Mouse (Mus musculus): ENCODE measurements at regions not wholly inside any gene's neighbourhood (a gene's known extent, or its start where the extent isn't known, plus 50 kb on each side); places are given as distances from the start of the nearest gene placed in this dataset.
"Not testable (repeated sequence)": the region's sequence is repeated elsewhere in the genome, so short reads cannot be mapped to it uniquely, and the experiment has no call there.

GRCm38 (mm10) chr1:35889731-35890499 is 178.3 kb upstream of the Hs6st1 start:
- Histone ChIP-seq H3K4me1 (no peaks in the 10 kb centered on the region; the same call in 1 of the 2 replicates), H3K36me3 (no peaks in the 10 kb centered on the region), H3K4me2 (no peak overlapping the region), H3K9ac (no peak overlapping the region), H3K27me3 (no peaks in the 10 kb centered on the region), H3K4me3 (no peak overlapping the region), H3K9me3 (no peaks in the 10 kb centered on the region), H3K27ac (no peak overlapping the region)
- ATAC-seq (ENCODE audit: borderline replicate concordance, extremely low read depth, low FRiP score, low TSS enrichment): no peak
- WGBS: 36% methylated on average over 19 of the region's 19 CpGs

GRCm38 (mm10) chr1:35890500-35890900 is 177.7 kb upstream of the Hs6st1 start:
- 69% methylated on average over 15 of the region's 15 CpGs for WGBS
- no peak overlapping the region for H3K9ac ChIP-seq
- no peaks in the 10 kb centered on the region for H3K27me3 ChIP-seq
- H3K4me2 ChIP-seq: no peak overlapping the region
- H3K36me3 ChIP-seq: no peaks in the 10 kb centered on the region
- no peak overlapping the region for H3K27ac ChIP-seq
- no peaks in the 10 kb centered on the region; the same call in 1 of the 2 replicates for H3K4me1 ChIP-seq
- H3K4me3 ChIP-seq: no peak overlapping the region
- H3K9me3 ChIP-seq: no peaks in the 10 kb centered on the region
- ATAC-seq (ENCODE audit: borderline replicate concordance, extremely low read depth, low FRiP score, low TSS enrichment): no peak

- H3K4me3 ChIP-seq: no peak overlapping the region
- H3K4me1 ChIP-seq: no peaks in the 10 kb centered on the region
- H3K9ac ChIP-seq: no peak overlapping the region
- H3K36me3 ChIP-seq: no peaks in the 10 kb centered on the region
- H3K4me2 ChIP-seq: no peak overlapping the region
- H3K9me3 ChIP-seq: no peaks in the 10 kb centered on the region
- H3K27me3 ChIP-seq: no peaks in the 10 kb centered on the region
- 45% methylated on average over 1 of the region's 1 CpGs for WGBS
- H3K27ac ChIP-seq: no peak overlapping the region
- no peak for ATAC-seq (ENCODE audit: borderline replicate concordance, extremely low read depth, low FRiP score, low TSS enrichment)
Observed at GRCm38 (mm10) chr1:35899536-35899935, 168.7 kb upstream of the Hs6st1 start.

GRCm38 (mm10) chr1:35904001-35904547 is 164.1 kb upstream of the Hs6st1 start:
- WGBS: 92% methylated on average over 9 of the region's 9 CpGs

GRCm38 (mm10) chr1:35913551-35913950 is 154.6 kb upstream of the Hs6st1 start:
- Histone ChIP-seq H3K4me2 (no peak overlapping the region), H3K27ac (no peak overlapping the region), H3K4me1 (no peaks in the 10 kb centered on the region), H3K9me3 (no peaks in the 10 kb centered on the region), H3K4me3 (no peak overlapping the region), H3K36me3 (no peaks in the 10 kb centered on the region), H3K9ac (no peak overlapping the region), H3K27me3 (no peaks in the 10 kb centered on the region)
- 82% methylated on average over 4 of the region's 4 CpGs for WGBS
- no peak for ATAC-seq (ENCODE audit: borderline replicate concordance, extremely low read depth, low FRiP score, low TSS enrichment)

More at GRCm38 (mm10) chr1:35904001-35904547, 164.1 kb upstream of the Hs6st1 start:
- Histone ChIP-seq H3K4me3 (no peak overlapping the region), H3K27me3 (no peaks in the 10 kb centered on the region), H3K9me3 (no peaks in the 10 kb centered on the region), H3K4me2 (no peak overlapping the region), H3K9ac (no peak overlapping the region), H3K27ac (no peak overlapping the region), H3K36me3 (no peaks in the 10 kb centered on the region), H3K4me1 (no peaks in the 10 kb centered on the region)
- no peak for ATAC-seq (ENCODE audit: borderline replicate concordance, extremely low read depth, low FRiP score, low TSS enrichment)

GRCm38 (mm10) chr1:35914175-35914574 is 154.0 kb upstream of the Hs6st1 start:
- ATAC-seq (ENCODE audit: borderline replicate concordance, extremely low read depth, low FRiP score, low TSS enrichment); H3K4me3 ChIP-seq; H3K4me1 ChIP-seq; H3K9me3 ChIP-seq; H3K4me2 ChIP-seq; H3K9ac ChIP-seq; H3K36me3 ChIP-seq; H3K27ac ChIP-seq; H3K27me3 ChIP-seq: not testable (repeated sequence)
- whole genome bisulfite sequencing: 86% methylated on average over 8 of the region's 8 CpGs

- ATAC-seq (ENCODE audit: borderline replicate concordance, extremely low read depth, low FRiP score, low TSS enrichment): no peak
- no peak overlapping the region for H3K27ac ChIP-seq
- H3K36me3 ChIP-seq: no peaks in the 10 kb centered on the region
- 75% methylated on average over 6 of the region's 6 CpGs for WGBS
- H3K27me3 ChIP-seq: no peaks in the 10 kb centered on the region
- H3K4me2 ChIP-seq: no peak overlapping the region
- H3K4me3 ChIP-seq: no peak overlapping the region
- no peak overlapping the region for H3K9ac ChIP-seq
- no peaks in the 10 kb centered on the region for H3K9me3 ChIP-seq
- H3K4me1 ChIP-seq: no peaks in the 10 kb centered on the region
Observed at GRCm38 (mm10) chr1:35915526-35915925, 152.7 kb upstream of the Hs6st1 start.

- no peaks in the 10 kb centered on the region for H3K27me3 ChIP-seq
- H3K9ac ChIP-seq: no peak overlapping the region
- no peak overlapping the region for H3K27ac ChIP-seq
- no peaks in the 10 kb centered on the region for H3K9me3 ChIP-seq
- no peak overlapping the region for H3K4me3 ChIP-seq
- no peak overlapping the region for H3K4me2 ChIP-seq
- H3K4me1 ChIP-seq: no peaks in the 10 kb centered on the region
- ATAC-seq (ENCODE audit: borderline replicate concordance, extremely low read depth, low FRiP score, low TSS enrichment): no peak
- WGBS: 67% methylated on average over 12 of the region's 12 CpGs
- no peaks in the 10 kb centered on the region for H3K36me3 ChIP-seq
Observed at GRCm38 (mm10) chr1:35919840-35920734, 148.1 kb upstream of the Hs6st1 start.

GRCm38 (mm10) chr1:35924796-35925195 is 143.4 kb upstream of the Hs6st1 start:
- no peak overlapping the region for H3K9ac ChIP-seq
- peaks cover 17% of the 10 kb centered on the region for H3K4me1 ChIP-seq
- no peak for ATAC-seq (ENCODE audit: borderline replicate concordance, extremely low read depth, low FRiP score, low TSS enrichment)
- H3K36me3 ChIP-seq: no peaks in the 10 kb centered on the region
- H3K9me3 ChIP-seq: no peaks in the 10 kb centered on the region
- no peak overlapping the region for H3K4me2 ChIP-seq
- H3K27me3 ChIP-seq: no peaks in the 10 kb centered on the region
- WGBS: 90% methylated on average over 4 of the region's 4 CpGs
- no peak overlapping the region for H3K4me3 ChIP-seq
- no peak overlapping the region for H3K27ac ChIP-seq

- H3K9ac ChIP-seq: no peak overlapping the region
- no peaks in the 10 kb centered on the region for H3K36me3 ChIP-seq
- H3K27me3 ChIP-seq: no peaks in the 10 kb centered on the region
- WGBS: 82% methylated on average over 4 of the region's 4 CpGs
- no peaks in the 10 kb centered on the region for H3K9me3 ChIP-seq
- no peak for ATAC-seq (ENCODE audit: borderline replicate concordance, extremely low read depth, low FRiP score, low TSS enrichment)
- no peak overlapping the region for H3K4me2 ChIP-seq
- H3K4me1 ChIP-seq: peaks cover 18% of the 10 kb centered on the region
- H3K27ac ChIP-seq: no peak overlapping the region
- no peak overlapping the region for H3K4me3 ChIP-seq
Observed at GRCm38 (mm10) chr1:35925301-35925700, 142.9 kb upstream of the Hs6st1 start.

- no peaks in the 10 kb centered on the region for H3K27me3 ChIP-seq
- no peaks in the 10 kb centered on the region for H3K9me3 ChIP-seq
- H3K27ac ChIP-seq: peak overlapping the region; percentile 61
- H3K9ac ChIP-seq: no peak overlapping the region
- H3K4me2 ChIP-seq: no peak overlapping the region
- no peak overlapping the region for H3K4me3 ChIP-seq
- no peaks in the 10 kb centered on the region for H3K36me3 ChIP-seq
- WGBS: 31% methylated on average over 5 of the region's 5 CpGs
- peak; percentile 82 for ATAC-seq (ENCODE audit: borderline replicate concordance, extremely low read depth, low FRiP score, low TSS enrichment)
- peaks cover 21% of the 10 kb centered on the region for H3K4me1 ChIP-seq
Observed at GRCm38 (mm10) chr1:35926191-35927048, 141.8 kb upstream of the Hs6st1 start.

Measured in lung, embryonic 15.5 days (tissue).